Mouse (Mus musculus): ENCODE results near the gene Vps33a. TPM values are rescaled to one million over a fixed set of nuclear protein-coding genes. Genes with fewer than 3 reads are reported as not detected.

The Vps33a gene
- polyA plus RNA-seq, 1 experiment from 2014 or later, result 49.8 TPM

DNA sequence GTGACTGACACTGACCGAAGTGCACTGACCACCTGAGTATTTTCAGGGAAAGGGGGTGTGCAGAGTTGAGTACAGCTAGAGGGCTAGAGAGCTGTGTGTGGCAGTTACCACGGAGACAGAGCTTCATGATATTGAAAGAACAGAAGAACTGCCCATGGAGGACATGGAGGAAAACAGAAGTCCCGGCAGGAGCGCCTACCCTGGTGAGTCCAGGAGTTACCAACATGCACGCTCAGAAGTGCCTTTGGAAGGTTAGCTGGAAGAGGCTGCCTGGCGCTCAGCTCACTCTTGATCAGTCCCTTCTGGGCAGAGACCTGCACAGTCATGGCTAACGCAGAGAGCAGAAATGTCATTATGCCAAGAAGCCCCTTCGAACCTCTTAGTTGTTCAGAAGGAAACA, 42.8 kb downstream of the Vps33a start:
- Histone ChIP-seq H3K9ac (no peak overlapping the region), H3K9me3 (ENCODE audit: control insufficient read depth, low read length) (no peaks in the 10 kb centered on the region), H3K4me3 (replicated peaks; ENCODE audit: low read length) (no peak overlapping the region), H3K4me2 (replicated peaks) (no peak overlapping the region), H3K4me1 (replicated peaks; ENCODE audit: control insufficient read depth, insufficient read depth, low read length) (no peaks in the 10 kb centered on the region; the same call in 1 of the 2 replicates), H3K27me3 (ENCODE audit: control insufficient read depth, insufficient read depth, low read length) (no peaks in the 10 kb centered on the region), H3K27ac (no peak overlapping the region), H3K36me3 (replicated peaks; ENCODE audit: control insufficient read depth, insufficient read depth) (peaks cover 82% of the 10 kb centered on the region)
- ATAC-seq (ENCODE audit: low FRiP score) (no peak), DNase-seq (ENCODE audit: low spot score) (no peak)
- 90% methylated on average over 8 of the region's 8 CpGs for WGBS

DNA sequence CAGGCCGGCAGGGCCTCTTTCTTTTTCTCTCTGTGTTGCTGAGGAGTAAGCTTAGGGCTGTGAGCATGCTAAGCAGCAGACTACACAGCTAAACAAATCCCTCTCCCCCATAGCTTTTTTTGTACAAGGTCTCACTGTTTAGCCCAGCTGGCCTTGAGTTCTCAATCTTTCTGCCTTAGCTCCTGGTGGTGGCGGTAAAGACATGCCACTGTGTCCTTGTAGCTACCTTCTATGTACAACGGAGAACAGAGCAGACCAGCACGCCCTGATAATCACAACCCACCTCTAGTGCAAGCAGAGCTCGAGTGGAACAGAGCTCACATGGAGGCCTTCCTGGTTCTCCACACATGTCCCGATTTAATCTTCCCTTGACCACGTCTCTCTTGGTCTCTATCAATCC, 44.2 kb downstream of the Vps33a start:
- Histone ChIP-seq H3K4me3 (replicated peaks; ENCODE audit: low read length) (no peak overlapping the region), H3K9me3 (ENCODE audit: control insufficient read depth, low read length) (no peaks in the 10 kb centered on the region), H3K9ac (no peak overlapping the region), H3K36me3 (replicated peaks; ENCODE audit: control insufficient read depth, insufficient read depth) (peaks cover 70% of the 10 kb centered on the region), H3K27me3 (ENCODE audit: control insufficient read depth, insufficient read depth, low read length) (no peaks in the 10 kb centered on the region), H3K4me1 (replicated peaks; ENCODE audit: control insufficient read depth, insufficient read depth, low read length) (peaks cover 7% of the 10 kb centered on the region; the same call in 1 of the 2 replicates), H3K27ac (no peak overlapping the region), H3K4me2 (replicated peaks) (no peak overlapping the region)
- ATAC-seq (ENCODE audit: low FRiP score) (no peak), DNase-seq (ENCODE audit: low spot score) (no peak)
- 85% methylated on average over 7 of the region's 7 CpGs for WGBS

DNA sequence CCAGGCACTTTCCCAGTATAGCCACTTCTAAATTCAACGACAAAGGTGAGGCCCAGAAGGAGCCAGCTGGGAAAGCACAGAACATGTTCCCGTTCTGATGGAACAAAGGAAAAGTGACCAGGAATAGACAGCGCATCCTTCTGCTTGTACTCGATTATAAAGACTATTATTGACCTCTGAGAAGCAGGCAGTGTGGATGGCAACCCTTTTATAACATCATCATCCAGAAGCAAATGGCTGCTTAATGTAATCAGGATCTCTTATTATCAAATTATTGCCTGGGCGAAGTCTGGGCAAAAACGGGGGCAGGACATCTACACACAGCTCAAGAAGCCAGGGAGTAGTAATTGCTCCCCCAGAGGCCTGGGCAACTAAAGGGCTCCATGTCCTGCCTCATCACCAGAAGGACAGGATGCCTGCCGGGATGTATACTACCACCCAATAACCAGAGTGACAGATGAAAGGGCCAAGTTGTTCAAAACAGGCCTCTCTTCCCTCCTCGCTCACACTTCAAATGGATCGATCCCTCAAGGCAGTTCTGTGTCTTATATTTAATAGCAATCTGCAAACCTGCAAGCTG, 46.8 kb downstream of the Vps33a start:
- WGBS, result 86% methylated on average over 9 of the region's 9 CpGs
- no peaks in the 10 kb centered on the region for H3K27me3 ChIP-seq (ENCODE audit: control insufficient read depth, insufficient read depth, low read length)

DNA sequence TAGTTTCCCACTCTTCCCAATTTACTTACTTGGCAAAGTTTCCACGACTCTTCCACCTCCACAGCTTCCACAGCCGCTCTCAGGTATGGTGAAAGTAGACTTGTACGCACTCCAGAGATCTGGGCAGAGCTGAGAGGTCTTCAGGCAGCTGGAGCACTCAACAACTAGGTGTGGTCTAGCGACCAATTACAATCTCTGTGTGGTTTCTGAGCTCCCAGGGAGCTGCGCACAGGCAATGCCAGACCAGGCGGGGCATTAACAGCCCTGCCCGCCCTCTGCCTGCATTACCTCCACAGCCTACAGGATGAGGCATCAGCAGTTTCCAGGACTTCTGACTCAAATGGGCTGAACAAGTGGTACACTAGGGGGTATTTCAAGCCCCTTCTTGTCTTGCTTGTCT, 47.6 kb downstream of the Vps33a start, which contains the start of gene Gm49027:
Gene Gm49027 (minus strand): TSS at position 208 of the 400 bp plus-strand sequence.
- no peaks in the 10 kb centered on the region for H3K27me3 ChIP-seq (ENCODE audit: control insufficient read depth, insufficient read depth, low read length)
- 85% methylated on average over 7 of the region's 7 CpGs for WGBS

More for the DNA sequence above, 46.8 kb downstream of the Vps33a start:
- peaks cover 7% of the 10 kb centered on the region; the same call in 1 of the 2 replicates for H3K4me1 ChIP-seq (replicated peaks; ENCODE audit: control insufficient read depth, insufficient read depth, low read length)
- no peak for ATAC-seq (ENCODE audit: low FRiP score)
- H3K9ac ChIP-seq, result no peak overlapping the region
- H3K4me3 ChIP-seq (replicated peaks; ENCODE audit: low read length), result no peak overlapping the region
- peaks cover 44% of the 10 kb centered on the region for H3K36me3 ChIP-seq (replicated peaks; ENCODE audit: control insufficient read depth, insufficient read depth)
- H3K4me2 ChIP-seq (replicated peaks), result no peak overlapping the region
- no peaks in the 10 kb centered on the region for H3K9me3 ChIP-seq (ENCODE audit: control insufficient read depth, low read length)
- H3K27ac ChIP-seq, result no peak overlapping the region
- DNase-seq (ENCODE audit: low spot score), result no peak

DNA sequence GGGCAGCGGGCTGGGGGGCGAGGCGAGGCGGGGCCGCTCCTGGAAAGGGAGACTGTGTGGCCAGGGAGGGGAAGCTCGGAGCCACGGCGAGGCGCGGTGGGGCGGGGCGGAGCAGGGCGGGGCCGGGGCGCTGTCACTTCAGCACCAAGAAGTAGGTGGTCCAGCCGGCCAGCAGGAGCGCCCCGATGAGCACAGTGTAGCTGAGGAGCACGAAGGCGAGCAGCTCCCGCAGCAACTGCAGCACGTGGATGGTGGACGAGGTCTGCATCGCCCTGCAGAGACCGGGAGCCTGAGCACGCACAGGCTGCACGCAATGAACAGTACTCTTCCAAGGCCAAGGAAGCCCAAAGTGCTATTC, 48.5 kb downstream of the Vps33a start:
- Histone ChIP-seq H3K27ac (peak overlapping the region; percentile 68), H3K4me3 (replicated peaks; ENCODE audit: low read length) (peak overlapping the region; percentile 89), H3K9me3 (ENCODE audit: control insufficient read depth, low read length) (no peaks in the 10 kb centered on the region), H3K27me3 (ENCODE audit: control insufficient read depth, insufficient read depth, low read length) (no peaks in the 10 kb centered on the region), H3K9ac (peak overlapping the region; percentile 56), H3K36me3 (replicated peaks; ENCODE audit: control insufficient read depth, insufficient read depth) (peaks cover 33% of the 10 kb centered on the region), H3K4me2 (replicated peaks) (peak overlapping the region; percentile 87), H3K4me1 (replicated peaks; ENCODE audit: control insufficient read depth, insufficient read depth, low read length) (peaks cover 7% of the 10 kb centered on the region; the same call in 1 of the 2 replicates)
- ATAC-seq (ENCODE audit: low FRiP score) (peak; percentile 90), DNase-seq (ENCODE audit: low spot score) (peak; percentile 62)
- WGBS, result 1% methylated on average over 26 of the region's 27 CpGs

More for the DNA sequence above, 47.6 kb downstream of the Vps33a start, which contains the start of gene Gm49027:
- Histone ChIP-seq H3K9ac (peak within 1 kb of the TSS; percentile 56), H3K4me2 (replicated peaks) (peak within 1 kb of the TSS; percentile 87), H3K36me3 (replicated peaks; ENCODE audit: control insufficient read depth, insufficient read depth) (peaks cover 37% of the 10 kb centered on the region), H3K4me1 (replicated peaks; ENCODE audit: control insufficient read depth, insufficient read depth, low read length) (peaks cover 7% of the 10 kb centered on the region; the same call in 1 of the 2 replicates), H3K9me3 (ENCODE audit: control insufficient read depth, low read length) (no peaks in the 10 kb centered on the region), H3K4me3 (replicated peaks; ENCODE audit: low read length) (peak within 1 kb of the TSS; percentile 89), H3K27ac (peak within 1 kb of the TSS; percentile 68)
- no peak for DNase-seq (ENCODE audit: low spot score)
- no peak for ATAC-seq (ENCODE audit: low FRiP score)

DNA sequence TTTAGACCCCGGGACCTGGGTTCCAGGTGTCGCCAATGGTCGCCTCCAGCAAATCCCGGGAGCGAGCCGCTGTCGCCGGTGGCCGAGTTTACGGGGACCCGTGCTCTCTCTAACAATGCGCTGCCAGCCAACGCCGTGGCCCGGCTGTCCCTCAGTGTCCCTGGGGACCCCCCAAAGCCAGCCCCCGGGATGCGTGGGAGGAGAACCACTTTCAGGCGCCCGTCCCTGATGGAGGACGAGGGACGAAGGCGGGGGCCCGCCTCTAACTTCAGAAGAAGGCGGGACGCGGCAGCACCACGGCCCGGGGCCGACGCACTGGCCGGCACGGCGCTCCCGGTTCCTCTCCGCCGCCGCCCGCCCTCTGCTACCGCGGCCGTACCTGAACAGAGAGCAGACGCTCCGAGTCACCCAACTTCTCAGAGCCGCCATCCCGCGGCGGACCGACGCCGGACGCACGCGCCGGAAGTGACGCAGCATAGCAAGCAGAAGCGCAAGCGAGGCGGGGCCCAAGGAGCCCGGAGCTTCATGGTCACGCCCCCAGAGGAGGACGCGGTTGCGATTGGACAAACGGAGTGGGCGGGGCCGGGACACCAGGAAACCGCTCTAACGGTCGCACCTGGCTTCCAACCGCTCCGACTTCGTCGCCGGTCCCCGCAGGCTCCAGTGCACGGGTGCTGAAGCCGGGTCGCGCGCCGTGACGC, 49.0 kb downstream of the Vps33a start, which contains the start of gene Diablo:
Gene Diablo (minus strand): TSS at position 485 of the 701 bp plus-strand sequence.
- H3K4me1 ChIP-seq (replicated peaks; ENCODE audit: control insufficient read depth, insufficient read depth, low read length), result peaks cover 7% of the 10 kb centered on the region; the same call in 1 of the 2 replicates
- peaks cover 32% of the 10 kb centered on the region for H3K36me3 ChIP-seq (replicated peaks; ENCODE audit: control insufficient read depth, insufficient read depth)
- under 1% methylated on average over 73 of the region's 82 CpGs for WGBS
- H3K4me2 ChIP-seq (replicated peaks), result peak within 1 kb of the TSS; percentile 87
- H3K27me3 ChIP-seq (ENCODE audit: control insufficient read depth, insufficient read depth, low read length), result no peaks in the 10 kb centered on the region
- H3K27ac ChIP-seq, result peak within 1 kb of the TSS; percentile 68
- H3K9ac ChIP-seq, result peak within 1 kb of the TSS; percentile 82
- peak within 1 kb of the TSS; percentile 89 for H3K4me3 ChIP-seq (replicated peaks; ENCODE audit: low read length)
- H3K9me3 ChIP-seq (ENCODE audit: control insufficient read depth, low read length), result no peaks in the 10 kb centered on the region
- peak; percentile 98 for DNase-seq (ENCODE audit: low spot score)
- peak; percentile 99 for ATAC-seq (ENCODE audit: low FRiP score)

DNA sequence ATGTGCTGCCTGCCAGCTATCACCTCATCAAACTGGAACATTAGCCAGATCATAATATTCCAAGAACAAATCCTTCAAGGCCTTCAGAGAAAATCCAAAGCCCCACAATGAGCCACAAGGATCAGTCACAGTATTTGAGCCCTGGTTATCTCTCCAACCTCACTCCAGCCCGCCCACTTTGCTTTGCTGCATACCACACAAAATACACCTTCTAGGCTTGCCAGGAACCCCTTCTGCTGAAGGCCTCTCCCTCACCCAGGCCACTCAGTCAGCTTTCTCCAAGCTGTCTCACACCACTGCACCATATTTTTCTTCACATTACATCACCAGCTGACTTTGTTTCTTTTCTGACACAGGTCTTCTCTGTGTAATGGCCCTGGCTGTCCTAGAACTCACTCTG, 50.7 kb downstream of the Vps33a start:
- no peak for DNase-seq (ENCODE audit: low spot score)
- H3K4me2 ChIP-seq (replicated peaks), result no peak overlapping the region
- H3K4me1 ChIP-seq (replicated peaks; ENCODE audit: control insufficient read depth, insufficient read depth, low read length), result peaks cover 7% of the 10 kb centered on the region; the same call in 1 of the 2 replicates
- H3K9me3 ChIP-seq (ENCODE audit: control insufficient read depth, low read length), result no peaks in the 10 kb centered on the region
- no peak overlapping the region for H3K4me3 ChIP-seq (replicated peaks; ENCODE audit: low read length)
- WGBS, result 86% methylated on average over 1 of the region's 1 CpGs
- no peaks in the 10 kb centered on the region for H3K27me3 ChIP-seq (ENCODE audit: control insufficient read depth, insufficient read depth, low read length)
- no peak for ATAC-seq (ENCODE audit: low FRiP score)
- peaks cover 31% of the 10 kb centered on the region for H3K36me3 ChIP-seq (replicated peaks; ENCODE audit: control insufficient read depth, insufficient read depth)
- H3K27ac ChIP-seq, result no peak overlapping the region
- no peak overlapping the region for H3K9ac ChIP-seq

DNA sequence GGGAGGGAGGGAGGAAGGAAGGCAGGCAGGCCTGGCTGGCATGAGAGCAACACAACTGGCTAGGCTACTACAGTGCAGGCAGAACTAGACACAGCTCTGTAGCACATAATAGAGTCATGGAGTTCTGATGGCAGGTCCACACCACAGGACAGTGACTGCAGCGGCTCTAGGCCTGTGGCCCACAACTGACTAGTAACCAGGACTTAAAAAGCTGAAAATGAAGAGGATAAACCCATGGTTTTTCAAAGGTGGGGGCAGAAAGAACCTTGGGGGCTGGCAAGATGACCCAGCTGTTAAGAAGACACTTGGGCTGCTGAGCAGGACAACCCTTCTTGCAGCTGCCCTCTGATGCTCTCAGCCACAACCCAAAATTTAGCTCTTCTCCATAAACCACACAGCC, 51.2 kb downstream of the Vps33a start:
- Histone ChIP-seq H3K9me3 (ENCODE audit: control insufficient read depth, low read length) (no peaks in the 10 kb centered on the region), H3K27ac (no peak overlapping the region), H3K4me2 (replicated peaks) (no peak overlapping the region), H3K4me1 (replicated peaks; ENCODE audit: control insufficient read depth, insufficient read depth, low read length) (peaks cover 7% of the 10 kb centered on the region; the same call in 1 of the 2 replicates), H3K36me3 (replicated peaks; ENCODE audit: control insufficient read depth, insufficient read depth) (peaks cover 31% of the 10 kb centered on the region), H3K9ac (no peak overlapping the region), H3K4me3 (replicated peaks; ENCODE audit: low read length) (no peak overlapping the region), H3K27me3 (ENCODE audit: control insufficient read depth, insufficient read depth, low read length) (no peaks in the 10 kb centered on the region)
- WGBS, result 100% methylated on average over 1 of the region's 1 CpGs
- ATAC-seq (ENCODE audit: low FRiP score) (no peak), DNase-seq (ENCODE audit: low spot score) (no peak)

DNA sequence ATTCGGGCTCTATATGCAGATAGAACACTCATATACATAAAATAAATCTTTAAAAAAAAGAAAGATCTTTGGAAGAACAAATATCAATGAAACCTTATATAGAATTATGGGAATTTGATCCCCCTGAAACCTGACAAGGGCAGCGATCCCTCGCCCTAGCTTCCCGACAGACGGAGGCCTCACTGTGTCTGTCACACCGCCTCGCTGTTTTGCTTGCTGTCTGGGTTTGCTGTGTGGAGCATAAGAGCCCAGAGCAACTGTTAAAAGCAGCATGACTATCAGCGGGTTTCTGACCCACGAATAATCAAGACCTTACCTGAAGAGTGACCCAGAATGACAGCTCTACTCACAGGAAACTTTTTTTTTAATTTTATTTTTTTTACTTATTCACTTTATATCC, 52.2 kb downstream of the Vps33a start:
- H3K9ac ChIP-seq, result no peak overlapping the region
- H3K36me3 ChIP-seq (replicated peaks; ENCODE audit: control insufficient read depth, insufficient read depth), result peaks cover 40% of the 10 kb centered on the region
- H3K4me3 ChIP-seq (replicated peaks; ENCODE audit: low read length), result no peak overlapping the region
- peaks cover 7% of the 10 kb centered on the region; the same call in 1 of the 2 replicates for H3K4me1 ChIP-seq (replicated peaks; ENCODE audit: control insufficient read depth, insufficient read depth, low read length)
- 91% methylated on average over 9 of the region's 9 CpGs for WGBS
- H3K27me3 ChIP-seq (ENCODE audit: control insufficient read depth, insufficient read depth, low read length), result no peaks in the 10 kb centered on the region
- no peak for DNase-seq (ENCODE audit: low spot score)
- no peaks in the 10 kb centered on the region for H3K9me3 ChIP-seq (ENCODE audit: control insufficient read depth, low read length)
- H3K27ac ChIP-seq, result no peak overlapping the region
- H3K4me2 ChIP-seq (replicated peaks), result no peak overlapping the region
- no peak for ATAC-seq (ENCODE audit: low FRiP score)
